Mouse (Mus musculus): ENCODE measurements around the gene Mrap2. TPM values are rescaled to one million over a fixed set of nuclear protein-coding genes. Genes with fewer than 3 reads are reported as not detected.

Mrap2 gene
- total RNA-seq, 2 experiments from 2014 or later, result not detected

- ATAC-seq (replicated peaks; ENCODE audit: low FRiP score, low TSS enrichment, poor library complexity, severe bottlenecking), result no peak
Observed at GRCm38 (mm10) chr9:87170891-87171290, 26.8 kb downstream of the Mrap2 start.

GRCm38 (mm10) chr9:87171517-87171916, 27.4 kb downstream of the Mrap2 start:
- ATAC-seq (replicated peaks; ENCODE audit: low FRiP score, low TSS enrichment, poor library complexity, severe bottlenecking), result no peak

GRCm38 (mm10) chr9:87178534-87178933, 34.4 kb downstream of the Mrap2 start:
- no peak for ATAC-seq (replicated peaks; ENCODE audit: low FRiP score, low TSS enrichment, poor library complexity, severe bottlenecking)

- ATAC-seq (replicated peaks; ENCODE audit: low FRiP score, low TSS enrichment, poor library complexity, severe bottlenecking), result no peak
Observed at GRCm38 (mm10) chr9:87182231-87182630, 38.1 kb downstream of the Mrap2 start.

GRCm38 (mm10) chr9:87187336-87187735, 43.2 kb downstream of the Mrap2 start:
- ATAC-seq (replicated peaks; ENCODE audit: low FRiP score, low TSS enrichment, poor library complexity, severe bottlenecking), result no peak

GRCm38 (mm10) chr9:87193721-87194120, 49.6 kb downstream of the Mrap2 start:
- ATAC-seq (replicated peaks; ENCODE audit: low FRiP score, low TSS enrichment, poor library complexity, severe bottlenecking), result no peak

- no peak for ATAC-seq (replicated peaks; ENCODE audit: low FRiP score, low TSS enrichment, poor library complexity, severe bottlenecking)
Observed at GRCm38 (mm10) chr9:87197277-87197676, 53.2 kb downstream of the Mrap2 start.

GRCm38 (mm10) chr9:87198036-87198435, 53.9 kb downstream of the Mrap2 start:
- no peak for ATAC-seq (replicated peaks; ENCODE audit: low FRiP score, low TSS enrichment, poor library complexity, severe bottlenecking)

- no peak for ATAC-seq (replicated peaks; ENCODE audit: low FRiP score, low TSS enrichment, poor library complexity, severe bottlenecking)
Observed at GRCm38 (mm10) chr9:87200426-87200825, 56.3 kb downstream of the Mrap2 start.

- no peak for ATAC-seq (replicated peaks; ENCODE audit: low FRiP score, low TSS enrichment, poor library complexity, severe bottlenecking)
Observed at GRCm38 (mm10) chr9:87200919-87201318, 56.8 kb downstream of the Mrap2 start.

GRCm38 (mm10) chr9:87202431-87202830, 58.3 kb downstream of the Mrap2 start:
- no peak for ATAC-seq (replicated peaks; ENCODE audit: low FRiP score, low TSS enrichment, poor library complexity, severe bottlenecking)

- no peak for ATAC-seq (replicated peaks; ENCODE audit: low FRiP score, low TSS enrichment, poor library complexity, severe bottlenecking)
Observed at GRCm38 (mm10) chr9:87210830-87211339, 66.8 kb downstream of the Mrap2 start.

GRCm38 (mm10) chr9:87213204-87213603, 69.1 kb downstream of the Mrap2 start:
- ATAC-seq (replicated peaks; ENCODE audit: low FRiP score, low TSS enrichment, poor library complexity, severe bottlenecking), result no peak

Other genes starting within 250 kb of the Mrap2 start
- gene Ripply2, start 128.8 kb upstream of the Mrap2 start, total RNA-seq (2014; fragmentation: Nextera tagmentation), result not detected in 2 replicates
- not detected in 2 replicates for gene Ripply2, start 128.8 kb upstream of the Mrap2 start, total RNA-seq (2017)
- gene Cyb5r4, start 122.3 kb upstream of the Mrap2 start, total RNA-seq (2014; fragmentation: Nextera tagmentation), result 68.7 and 93.2 TPM in 2 replicates
- gene Cyb5r4, start 122.3 kb upstream of the Mrap2 start, total RNA-seq (2017), result 88.7 and 124 TPM in 2 replicates
- 11.4 and 14.5 TPM in 2 replicates for gene Cep162, start 111.2 kb downstream of the Mrap2 start, total RNA-seq (2014; fragmentation: Nextera tagmentation)
- gene Cep162, start 111.2 kb downstream of the Mrap2 start, total RNA-seq (2017), result 11.2 and 17.2 TPM in 2 replicates

Measured in megakaryocyte-erythroid progenitor cell, adult 5-6 weeks (primary cell).